Mouse (Mus musculus): ENCODE measurements around the gene Gm3020.
"Not testable (repeated sequence)": the region's sequence is repeated elsewhere in the genome, so short reads cannot be mapped to it uniquely, and the experiment has no call there.

Gene Gm3020

GRCm38 (mm10) chr14:3651730-3652129 lies at the start of gene Gm3020:
Gene Gm3020, plus strand, starts transcription at chr14:3652030.
- DNase-seq (ENCODE audit: low read depth, low spot score), result not testable (repeated sequence)

- not testable (repeated sequence) for DNase-seq (ENCODE audit: low read depth, low spot score)
These were observed 17.6 kb upstream of the Gm3020 start, which contains the start of gene Gm3012 for GRCm38 (mm10) chr14:3634212-3634611. Gene Gm3012, plus strand, starts transcription at chr14:3634512.

GRCm38 (mm10) chr14:3688483-3688882 lies 36.7 kb downstream of the Gm3020 start, which contains the start of gene Gm3043:
Gene Gm3043, plus strand, starts transcription at chr14:3688783.
- DNase-seq (ENCODE audit: low read depth, low spot score), result not testable (repeated sequence)

Data from WW6 (cell line).